Mouse (Mus musculus) stomach, embryonic 15.5 days (tissue): ENCODE data around the gene Vps51. TPM values are rescaled to one million over a fixed set of nuclear protein-coding genes. Genes with fewer than 3 reads are reported as not detected.
A peak's percentile ranks its signal among the peaks of the same experiment; 100 is the strongest.

Experiments used
- ATAC-seq: fragments of 200-750 bp; cut with Nextera tagmentation; 2 replicates; pipeline ENCODE4 v1.8.0; 2017; ENCODE audit warnings: low read depth, moderate number of reproducible peaks, moderate TSS enrichment; ENCODE audit not compliant: insufficient read depth, low FRiP score
- H3K27ac ChIP-seq: fragments of 300-500 bp; sonication (generic); 2 replicates; pipeline ENCODE4 v1.5.1; 2015; ENCODE audit warnings: mild to moderate bottlenecking, inconsistent platforms
- H3K27me3 ChIP-seq: fragments of 300-500 bp; sonication (generic); replicated peaks from 2 replicates; pipeline ENCODE4 v1.6.1; 2015; ENCODE audit warnings: inconsistent platforms
- H3K36me3 ChIP-seq: fragments of 300-500 bp; sonication (generic); 2 replicates; pipeline ENCODE4 v1.6.1; 2015; ENCODE audit warnings: inconsistent platforms
- H3K4me1 ChIP-seq: fragments of 300-500 bp; sonication (generic); 2 replicates; pipeline ENCODE4 v1.6.1; 2015; ENCODE audit warnings: inconsistent platforms
- H3K4me2 ChIP-seq: fragments of 300-500 bp; sonication (generic); 2 replicates; pipeline ENCODE4 v1.6.1; 2015; ENCODE audit warnings: mild to moderate bottlenecking, inconsistent platforms
- H3K4me3 ChIP-seq: fragments of 300-500 bp; sonication (generic); replicated peaks from 2 replicates; pipeline ENCODE4 v1.5.1; 2015; ENCODE audit warnings: inconsistent platforms
- H3K9ac ChIP-seq: fragments of 300-500 bp; sonication (generic); 2 replicates; pipeline ENCODE4 v1.6.1; 2015; ENCODE audit warnings: inconsistent platforms
- H3K9me3 ChIP-seq: fragments of 300-500 bp; sonication (generic); 2 replicates; pipeline ENCODE4 v1.6.1; 2016; ENCODE audit warnings: inconsistent platforms
- WGBS: fragments of 180-500 bp; shearing (Covaris S2); methylation state at CpG from one replicate; pipeline ENCODE4 v1.1.7; 2015; 5-methylcytosine and 5-hydroxymethylcytosine counted together
- polyA plus RNA-seq: library from polyadenylated mRNA; unstranded; fragments of >200 nt; fragmentation: Nextera tagmentation; extraction: Ambion mirVana; gene quantifications from 2 replicates; pipeline ENCODE4 v1.2.1, GENCODE M21; 2015

Gene Vps51
- polyA plus RNA-seq, 1 experiment from 2014 or later = 69.1 TPM

DNA sequence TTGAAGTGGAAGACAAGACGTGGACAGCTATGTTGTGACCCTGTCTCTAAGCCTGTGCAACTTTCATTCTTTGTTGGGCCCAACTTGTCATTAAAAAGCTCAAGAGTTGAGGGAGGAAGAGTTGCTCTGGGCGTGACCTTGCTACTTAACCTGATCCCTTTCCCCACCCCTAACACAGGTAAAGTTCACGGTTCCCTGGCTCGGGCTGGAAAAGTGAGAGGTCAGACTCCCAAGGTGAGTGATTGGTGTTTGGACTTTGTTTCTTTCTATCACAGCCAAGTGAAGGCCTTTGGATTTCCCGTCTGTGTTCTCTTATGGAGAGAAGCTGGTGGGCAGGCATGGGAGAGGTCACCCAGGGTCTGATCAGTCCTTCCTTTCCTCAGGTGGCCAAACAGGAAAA lies 18.1 kb downstream of the Vps51 start:
- H3K4me2 ChIP-seq = peak overlapping the region; percentile 69
- peaks cover 32% of the 10 kb centered on the region for H3K4me1 ChIP-seq
- WGBS = 75% methylated on average over 5 of the region's 5 CpGs
- ATAC-seq = no peak
- H3K9me3 ChIP-seq = no peaks in the 10 kb centered on the region
- H3K9ac ChIP-seq = no peak overlapping the region
- H3K27me3 ChIP-seq = no peaks in the 10 kb centered on the region
- no peak overlapping the region for H3K27ac ChIP-seq
- peak overlapping the region; percentile 86 for H3K4me3 ChIP-seq
- H3K36me3 ChIP-seq = peaks cover 20% of the 10 kb centered on the region

GRCm38 (mm10) chr19:6058513-6058912 lies 18.5 kb downstream of the Vps51 start:
- no peaks in the 10 kb centered on the region for H3K9me3 ChIP-seq
- 34% methylated on average over 5 of the region's 5 CpGs for WGBS

DNA sequence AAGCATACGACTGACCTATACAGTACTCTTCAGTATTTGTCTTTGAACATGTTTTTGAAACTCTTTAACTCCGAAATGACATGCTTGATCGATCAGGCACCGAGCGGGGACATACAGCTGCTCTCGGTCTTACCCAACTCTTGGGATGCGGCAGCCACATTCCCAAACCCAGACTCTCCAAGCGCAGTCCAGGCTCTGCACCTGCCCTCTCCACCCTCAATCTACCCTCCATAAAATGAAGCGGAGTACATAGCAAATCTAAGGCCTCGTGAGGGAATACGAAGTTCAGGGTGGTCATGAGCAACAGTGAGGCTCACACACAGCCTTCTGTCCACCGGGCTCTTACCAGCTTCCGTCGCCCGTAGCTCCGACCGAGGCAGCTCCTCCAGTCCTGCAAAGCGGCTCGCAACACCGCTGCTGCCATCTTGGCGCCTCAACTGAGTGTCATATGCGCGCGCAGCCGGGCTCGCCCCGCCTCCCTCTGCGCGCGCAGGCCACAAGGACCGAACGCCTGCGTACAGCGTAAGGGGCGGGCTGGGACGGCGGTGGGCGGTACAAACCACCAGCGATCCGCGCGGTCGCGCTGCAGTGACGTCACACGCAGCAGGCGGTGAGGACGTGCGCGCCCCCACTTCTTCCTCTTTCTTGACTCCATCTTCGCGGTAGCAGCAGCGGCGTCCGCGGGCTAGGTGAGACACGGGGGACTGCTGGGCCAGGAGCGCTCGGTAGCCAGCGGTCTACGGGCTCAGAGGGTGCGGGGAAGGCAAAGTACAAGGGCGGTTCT lies 19.5 kb downstream of the Vps51 start, which contains the start of the genes Mrpl49 and Fau:
TSS of gene Mrpl49 (minus strand) at position 473 of the 784 bp plus-strand sequence.
TSS of gene Fau (plus strand) at position 532 of the 784 bp plus-strand sequence.
- H3K4me1 ChIP-seq = peaks cover 25% of the 10 kb centered on the region
- no peaks in the 10 kb centered on the region for H3K9me3 ChIP-seq
- H3K27ac ChIP-seq = peak within 1 kb of the TSS; percentile 80
- peak within 1 kb of the TSS; percentile 86 for H3K4me3 ChIP-seq
- no peaks in the 10 kb centered on the region for H3K27me3 ChIP-seq
- ATAC-seq = peak; percentile 87
- H3K4me2 ChIP-seq = peak within 1 kb of the TSS; percentile 70
- under 1% methylated on average over 63 of the region's 63 CpGs for WGBS
- peaks cover 33% of the 10 kb centered on the region for H3K36me3 ChIP-seq
- H3K9ac ChIP-seq = peak within 1 kb of the TSS; percentile 73

More at GRCm38 (mm10) chr19:6058513-6058912, 18.5 kb downstream of the Vps51 start:
- no peak for ATAC-seq
- Histone ChIP-seq H3K9ac (peak overlapping the region; percentile 73), H3K4me2 (peak overlapping the region; percentile 69), H3K27me3 (no peaks in the 10 kb centered on the region), H3K4me1 (peaks cover 32% of the 10 kb centered on the region), H3K4me3 (peak overlapping the region; percentile 86), H3K27ac (no peak overlapping the region), H3K36me3 (peaks cover 24% of the 10 kb centered on the region)

GRCm38 (mm10) chr19:6056696-6057095 lies 20.3 kb downstream of the Vps51 start:
- Histone ChIP-seq H3K4me3 (peak overlapping the region; percentile 86), H3K9ac (peak overlapping the region; percentile 35; the same call in 1 of the 2 replicates), H3K9me3 (no peaks in the 10 kb centered on the region), H3K27ac (no peak overlapping the region; the same call in 1 of the 2 replicates), H3K4me2 (peak overlapping the region; percentile 70), H3K4me1 (peaks cover 17% of the 10 kb centered on the region), H3K27me3 (no peaks in the 10 kb centered on the region), H3K36me3 (peaks cover 40% of the 10 kb centered on the region)
- WGBS = 47% methylated on average over 4 of the region's 4 CpGs
- no peak for ATAC-seq

- peaks cover 16% of the 10 kb centered on the region for H3K4me1 ChIP-seq
- no peak overlapping the region for H3K4me3 ChIP-seq
- H3K27ac ChIP-seq = no peak overlapping the region
- ATAC-seq = no peak
- peaks cover 62% of the 10 kb centered on the region for H3K36me3 ChIP-seq
- H3K27me3 ChIP-seq = no peaks in the 10 kb centered on the region
- H3K4me2 ChIP-seq = no peak overlapping the region
- H3K9ac ChIP-seq = no peak overlapping the region
- H3K9me3 ChIP-seq = no peaks in the 10 kb centered on the region
- WGBS = 86% methylated on average over 5 of the region's 5 CpGs
Observed at GRCm38 (mm10) chr19:6054296-6054695, 22.7 kb downstream of the Vps51 start.

DNA sequence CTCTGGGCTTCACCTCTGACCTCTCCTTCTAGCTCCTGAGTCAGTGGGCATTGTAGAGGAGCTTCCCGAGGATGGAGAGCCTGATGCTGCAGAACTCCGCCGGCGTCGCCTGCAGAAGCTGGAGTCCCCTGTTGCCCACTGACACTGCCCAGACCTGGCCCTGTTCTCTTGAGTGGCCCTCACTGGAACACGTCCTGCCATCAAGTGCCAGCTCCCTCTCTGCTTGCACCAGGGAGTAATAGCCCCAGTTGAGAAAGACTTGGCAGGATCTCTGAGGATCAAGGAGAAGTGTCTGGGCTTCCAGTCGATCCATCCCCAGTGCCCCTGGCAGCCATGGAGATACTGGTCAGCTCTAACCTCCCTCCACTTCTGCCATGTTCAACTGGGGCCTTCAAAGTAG lies 24.5 kb downstream of the Vps51 start:
- 81% methylated on average over 7 of the region's 7 CpGs for WGBS
- Histone ChIP-seq H3K4me3 (no peak overlapping the region), H3K9me3 (no peaks in the 10 kb centered on the region), H3K4me2 (no peak overlapping the region), H3K36me3 (peaks cover 71% of the 10 kb centered on the region), H3K9ac (no peak overlapping the region), H3K27ac (no peak overlapping the region), H3K27me3 (no peaks in the 10 kb centered on the region), H3K4me1 (peaks cover 22% of the 10 kb centered on the region)
- no peak for ATAC-seq

- H3K27ac ChIP-seq = no peak overlapping the region
- H3K9me3 ChIP-seq = no peaks in the 10 kb centered on the region
- WGBS = 84% methylated on average over 11 of the region's 11 CpGs
- peak overlapping the region; percentile 89; the same call in 1 of the 2 replicates for H3K4me2 ChIP-seq
- no peak overlapping the region for H3K4me3 ChIP-seq
- H3K27me3 ChIP-seq = no peaks in the 10 kb centered on the region
- no peak for ATAC-seq
- peaks cover 13% of the 10 kb centered on the region for H3K4me1 ChIP-seq
- peaks cover 52% of the 10 kb centered on the region for H3K36me3 ChIP-seq
- no peak overlapping the region for H3K9ac ChIP-seq
Observed at GRCm38 (mm10) chr19:6048681-6049410, 28.2 kb downstream of the Vps51 start.

GRCm38 (mm10) chr19:6047899-6048166 lies 29.2 kb downstream of the Vps51 start:
- WGBS = 77% methylated on average over 8 of the region's 8 CpGs
- peak overlapping the region; percentile 93 for H3K4me3 ChIP-seq
- H3K4me2 ChIP-seq = peak overlapping the region; percentile 89
- H3K36me3 ChIP-seq = peaks cover 44% of the 10 kb centered on the region
- no peak for ATAC-seq
- H3K27me3 ChIP-seq = no peaks in the 10 kb centered on the region
- H3K4me1 ChIP-seq = peaks cover 13% of the 10 kb centered on the region
- H3K9me3 ChIP-seq = no peaks in the 10 kb centered on the region
- H3K9ac ChIP-seq = peak overlapping the region; percentile 70; the same call in 1 of the 2 replicates
- no peak overlapping the region for H3K27ac ChIP-seq

GRCm38 (mm10) chr19:6047154-6047898 lies 29.7 kb downstream of the Vps51 start:
- Histone ChIP-seq H3K4me1 (peaks cover 13% of the 10 kb centered on the region), H3K4me2 (peak overlapping the region; percentile 89), H3K27me3 (no peaks in the 10 kb centered on the region), H3K9me3 (no peaks in the 10 kb centered on the region), H3K4me3 (peak overlapping the region; percentile 93), H3K36me3 (peaks cover 40% of the 10 kb centered on the region), H3K9ac (peak overlapping the region; percentile 70), H3K27ac (peak overlapping the region; percentile 99)
- 1% methylated on average over 44 of the region's 44 CpGs for WGBS
- no peak for ATAC-seq

DNA sequence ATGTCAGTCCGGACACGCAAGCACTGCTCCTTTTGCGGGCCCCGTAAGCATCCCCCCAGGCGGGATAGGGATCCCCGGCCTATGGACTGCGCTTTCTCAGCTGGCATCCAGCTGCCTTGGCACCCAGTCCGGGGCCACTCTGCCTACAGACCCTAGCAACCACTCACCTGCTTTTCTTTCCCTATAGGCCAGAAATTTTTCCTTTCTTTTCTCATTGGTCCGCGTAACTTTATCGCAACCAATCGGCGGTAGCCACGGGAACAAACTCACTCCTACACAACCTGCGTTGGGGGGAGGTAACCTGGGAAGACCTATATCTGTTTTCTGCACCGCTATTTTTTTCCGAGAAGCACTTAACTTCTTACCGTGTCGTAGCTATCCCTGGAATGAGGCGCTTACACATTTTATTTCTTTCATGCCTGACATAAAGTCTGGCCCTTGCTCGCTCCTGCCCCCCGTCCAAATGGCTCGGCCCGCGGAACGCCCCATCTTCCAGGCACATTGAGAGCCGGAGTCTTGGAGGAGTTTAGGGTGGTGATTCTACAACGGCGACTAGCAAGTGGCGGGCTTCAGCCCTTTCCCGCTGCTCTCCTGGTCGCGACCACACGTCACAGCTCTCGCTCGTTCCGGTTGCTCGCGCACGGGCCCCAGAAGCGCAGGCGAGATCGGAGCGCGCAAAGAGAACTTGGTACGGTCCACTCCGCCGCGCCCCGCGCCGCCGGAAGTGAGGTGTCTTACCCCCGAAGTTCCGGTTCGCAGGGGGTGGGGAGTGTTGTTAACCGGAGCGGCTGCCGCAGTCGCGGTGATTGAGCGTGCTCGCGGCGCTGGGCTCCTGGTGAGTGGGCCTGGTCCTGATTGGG lies 30.5 kb downstream of the Vps51 start, which contains the start of gene Syvn1:
TSS of gene Syvn1 (plus strand) at position 283 of the 860 bp plus-strand sequence.
- Histone ChIP-seq H3K4me3 (peak within 1 kb of the TSS; percentile 93), H3K27ac (peak within 1 kb of the TSS; percentile 99), H3K27me3 (no peaks in the 10 kb centered on the region), H3K4me1 (peaks cover 13% of the 10 kb centered on the region), H3K9me3 (no peaks in the 10 kb centered on the region), H3K4me2 (peak within 1 kb of the TSS; percentile 89), H3K36me3 (peaks cover 32% of the 10 kb centered on the region), H3K9ac (peak within 1 kb of the TSS; percentile 70)
- ATAC-seq = peak; percentile 93
- WGBS = under 1% methylated on average over 65 of the region's 65 CpGs
